Mouse (Mus musculus) right cerebral cortex, postnatal 14 days (tissue): ENCODE data around the gene Casq1.

Source experiments
- DNase-seq: peaks from one replicate; pipeline ENCODE4 v3.0.0; 2022

Casq1 gene

GRCm38 (mm10) chr1:172179102-172179501, 40.6 kb downstream of the Casq1 start:
- DNase-seq = no peak

GRCm38 (mm10) chr1:172177791-172178190, 41.9 kb downstream of the Casq1 start:
- no peak for DNase-seq

GRCm38 (mm10) chr1:172173181-172173580, 46.5 kb downstream of the Casq1 start:
- DNase-seq = no peak

GRCm38 (mm10) chr1:172172381-172172780, 47.3 kb downstream of the Casq1 start:
- no peak for DNase-seq

- no peak for DNase-seq
Observed at GRCm38 (mm10) chr1:172169809-172170208, 49.9 kb downstream of the Casq1 start.

- DNase-seq = no peak
Observed at GRCm38 (mm10) chr1:172167911-172168310, 51.8 kb downstream of the Casq1 start.

- DNase-seq = no peak
Observed at GRCm38 (mm10) chr1:172162959-172163358, 56.7 kb downstream of the Casq1 start.

- DNase-seq = no peak
Observed at GRCm38 (mm10) chr1:172162009-172162408, 57.7 kb downstream of the Casq1 start.

GRCm38 (mm10) chr1:172160508-172160907, 59.2 kb downstream of the Casq1 start:
- no peak for DNase-seq

GRCm38 (mm10) chr1:172159970-172160369, 59.7 kb downstream of the Casq1 start:
- DNase-seq = no peak
